Mouse (Mus musculus) stomach, embryonic 16.5 days (tissue): ENCODE data around the gene Arhgap44. TPM values are rescaled to one million over a fixed set of nuclear protein-coding genes. Genes with fewer than 3 reads are reported as not detected.

ENCODE experiments used
- ATAC-seq: fragments of 200-750 bp; cut with Nextera tagmentation; 2 replicates; pipeline ENCODE4 v1.8.0; 2017; ENCODE audit warnings: moderate number of reproducible peaks, moderate TSS enrichment; ENCODE audit not compliant: insufficient read depth, low FRiP score
- H3K27ac ChIP-seq: fragments of 300-500 bp; sonication (generic); 2 replicates; pipeline ENCODE4 v1.5.1; 2014; ENCODE audit warnings: low read length
- H3K27me3 ChIP-seq: fragments of 300-500 bp; sonication (generic); 2 replicates; pipeline ENCODE4 v1.6.1; 2014; ENCODE audit warnings: low read length, control low read depth, mixed read lengths; ENCODE audit not compliant: control insufficient read depth, insufficient read depth
- H3K36me3 ChIP-seq: fragments of 300-500 bp; sonication (generic); 2 replicates; pipeline ENCODE4 v1.6.1; 2014; ENCODE audit warnings: low read length; ENCODE audit not compliant: control insufficient read depth, insufficient read depth
- H3K4me1 ChIP-seq: fragments of 300-500 bp; sonication (generic); 2 replicates; pipeline ENCODE4 v1.6.1; 2014; ENCODE audit warnings: low read length, control low read depth, mixed read lengths; ENCODE audit not compliant: control insufficient read depth, insufficient read depth
- H3K4me2 ChIP-seq: fragments of 300-500 bp; sonication (generic); 2 replicates; pipeline ENCODE4 v1.6.1; 2014; ENCODE audit warnings: low read depth, low read length, mixed read lengths
- H3K4me3 ChIP-seq: fragments of 300-500 bp; sonication (generic); replicated peaks from 2 replicates; pipeline ENCODE4 v1.5.1; 2014; ENCODE audit warnings: mild to moderate bottlenecking, low read length
- H3K9ac ChIP-seq: fragments of 300-500 bp; sonication (generic); 2 replicates; pipeline ENCODE4 v1.6.1; 2014; ENCODE audit warnings: low read length
- H3K9me3 ChIP-seq: fragments of 300-500 bp; sonication (generic); replicated peaks from 2 replicates; pipeline ENCODE4 v1.6.1; 2016; ENCODE audit warnings: low read length, control low read depth; ENCODE audit not compliant: control insufficient read depth
- WGBS: fragments of 180-500 bp; shearing (Covaris S2); extraction: QIAGEN DNeasy Blood & Tissue Kit; methylation state at CpG from one replicate; pipeline ENCODE4 v1.1.7; 2014; 5-methylcytosine and 5-hydroxymethylcytosine counted together
- polyA plus RNA-seq: library from polyadenylated mRNA; unstranded; fragments of >200 nt; fragmentation: Nextera tagmentation; extraction: Ambion mirVana; gene quantifications from 2 replicates; pipeline ENCODE4 v1.2.1, GENCODE M21; 2015

Arhgap44 gene
- polyA plus RNA-seq, 1 experiment from 2014 or later: 5.9 TPM

DNA sequence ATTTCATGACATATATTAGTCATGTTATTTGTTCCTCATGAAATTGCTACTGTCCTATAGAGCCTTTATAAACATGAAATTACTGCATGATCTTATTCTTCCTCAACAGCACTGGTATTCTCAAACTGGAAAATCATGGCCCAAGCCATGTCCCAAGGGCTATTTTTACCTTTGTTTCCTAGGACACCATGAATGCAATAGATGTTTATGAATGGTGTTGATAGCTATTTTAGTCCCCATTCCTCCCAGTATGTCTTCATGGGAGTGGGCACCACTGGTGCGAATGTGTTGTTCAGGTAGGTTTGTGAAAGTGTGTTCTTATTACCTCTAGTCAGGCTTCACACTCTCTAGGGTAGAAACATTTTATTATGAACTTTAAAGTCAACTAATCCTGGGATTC, 22.4 kb upstream of the Arhgap44 start:
- Histone ChIP-seq H3K4me1 (no peaks in the 10 kb centered on the region), H3K27me3 (no peaks in the 10 kb centered on the region), H3K27ac (no peak overlapping the region), H3K4me2 (no peak overlapping the region), H3K4me3 (no peak overlapping the region), H3K36me3 (no peaks in the 10 kb centered on the region), H3K9ac (no peak overlapping the region), H3K9me3 (no peaks in the 10 kb centered on the region)
- no peak for ATAC-seq
- WGBS: 84% methylated on average over 1 of the region's 1 CpGs

DNA sequence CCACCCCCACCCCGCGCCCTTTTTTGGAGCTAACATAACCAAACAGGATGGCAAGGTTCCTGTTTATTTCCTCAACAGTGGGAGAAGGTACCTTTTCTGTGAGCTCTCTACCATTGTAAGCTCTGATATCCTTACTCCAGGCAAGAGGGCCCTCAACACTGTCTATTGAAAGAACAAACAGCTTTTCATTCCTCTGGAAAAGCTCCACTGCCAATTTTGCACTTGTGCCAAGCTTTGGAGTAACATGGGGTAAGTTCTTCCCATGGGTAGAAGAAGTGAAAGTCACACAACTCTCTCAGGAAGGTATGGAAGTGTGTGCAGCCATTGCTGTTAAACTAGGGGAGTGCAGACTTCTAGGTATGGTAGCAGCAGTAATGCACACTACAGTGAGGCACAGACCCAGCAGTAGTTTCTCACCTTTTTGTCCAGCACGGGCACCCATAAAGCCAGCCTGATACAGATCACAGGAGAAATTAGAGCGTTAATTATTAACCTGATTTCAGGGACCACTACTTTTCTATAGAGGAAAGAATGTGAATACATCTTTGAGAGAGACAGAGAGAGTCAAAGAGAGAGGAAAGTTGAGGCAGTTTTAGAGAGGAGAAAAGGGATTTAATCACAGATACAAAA, 7.5 kb upstream of the Arhgap44 start:
- WGBS: 79% methylated on average over 4 of the region's 4 CpGs
- ATAC-seq: no peak
- Histone ChIP-seq H3K36me3 (no peaks in the 10 kb centered on the region), H3K9ac (no peak overlapping the region), H3K4me2 (no peak overlapping the region), H3K27me3 (no peaks in the 10 kb centered on the region), H3K4me3 (no peak overlapping the region), H3K27ac (no peak overlapping the region), H3K4me1 (no peaks in the 10 kb centered on the region), H3K9me3 (no peaks in the 10 kb centered on the region)

DNA sequence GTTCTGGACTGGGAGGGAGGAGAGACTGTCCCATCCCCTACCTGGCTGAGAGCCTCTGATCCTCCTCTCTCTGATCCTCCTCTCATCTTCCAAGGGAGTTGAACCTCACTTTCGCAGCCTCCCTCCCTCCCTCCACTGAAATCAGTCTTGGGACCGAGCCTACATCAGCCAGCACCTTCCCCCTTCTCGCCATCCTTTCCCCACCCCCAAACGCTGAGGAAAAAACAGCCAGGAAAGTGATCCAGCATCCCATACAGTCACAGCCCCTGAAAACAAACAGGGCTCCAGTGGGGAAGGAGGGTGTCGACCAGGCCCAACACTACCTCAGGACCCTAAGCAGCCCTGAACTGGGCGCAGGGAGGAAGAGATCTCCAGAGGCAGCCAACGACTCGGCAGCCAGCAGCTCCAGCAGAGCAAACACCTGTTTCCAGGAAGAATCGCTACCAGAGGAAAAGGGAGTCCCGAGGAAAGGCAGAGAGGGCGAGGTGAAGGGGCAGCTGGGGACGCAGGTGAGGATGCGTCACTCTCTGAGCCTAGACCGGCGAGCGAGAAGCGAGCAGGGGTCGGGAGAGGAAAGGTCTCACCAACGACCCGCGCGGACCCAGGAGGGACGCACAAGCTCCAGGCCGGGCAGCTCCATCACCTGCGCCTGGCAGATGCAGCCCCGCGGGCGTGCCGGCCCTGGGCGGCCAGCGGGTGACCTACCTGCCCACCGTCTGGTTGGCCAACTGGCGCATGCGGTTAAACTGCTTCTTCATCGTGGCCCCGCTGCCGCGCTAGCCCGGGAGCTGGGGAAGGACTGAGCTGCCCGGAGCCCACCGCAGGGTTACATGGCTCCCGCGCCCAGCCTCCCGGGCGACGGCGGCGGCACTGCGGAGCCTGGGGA, 637 bp downstream of the Arhgap44 start:
- no peak overlapping the region; the same call in 1 of the 2 replicates for H3K27ac ChIP-seq
- H3K27me3 ChIP-seq: no peaks in the 10 kb centered on the region
- no peaks in the 10 kb centered on the region for H3K9me3 ChIP-seq
- no peaks in the 10 kb centered on the region for H3K36me3 ChIP-seq
- peak; percentile 71 for ATAC-seq
- H3K4me3 ChIP-seq: peak overlapping the region; percentile 88
- H3K9ac ChIP-seq: peak overlapping the region; percentile 90
- 0 out of 2 replicates have a peak, but pooled peaks cover 8% of the 10 kb centered on the region for H3K4me1 ChIP-seq
- peak overlapping the region; percentile 97 for H3K4me2 ChIP-seq
- 1% methylated on average over 49 of the region's 49 CpGs for WGBS

GRCm38 (mm10) chr11:65160991-65161880, 1.5 kb downstream of the Arhgap44 start:
- Histone ChIP-seq H3K9ac (no peak overlapping the region; the same call in 1 of the 2 replicates), H3K9me3 (no peaks in the 10 kb centered on the region), H3K4me3 (peak overlapping the region; percentile 88; the same call in 1 of the 2 replicates), H3K4me1 (0 out of 2 replicates have a peak, but pooled peaks cover 8% of the 10 kb centered on the region), H3K4me2 (peak overlapping the region; percentile 97), H3K36me3 (no peaks in the 10 kb centered on the region), H3K27me3 (no peaks in the 10 kb centered on the region), H3K27ac (no peak overlapping the region; the same call in 1 of the 2 replicates)
- 52% methylated on average over 7 of the region's 7 CpGs for WGBS
- peak; percentile 23; the same call in 1 of the 2 replicates for ATAC-seq

GRCm38 (mm10) chr11:65159791-65160190, 3.0 kb downstream of the Arhgap44 start, which contains the start of gene 1700086D15Rik:
1700086D15Rik (minus strand) TSS chr11:65159891.
- H3K4me2 ChIP-seq: no peak within 1 kb of the TSS
- no peak within 1 kb of the TSS for H3K4me3 ChIP-seq
- H3K36me3 ChIP-seq: no peaks in the 10 kb centered on the region
- ATAC-seq: no peak
- WGBS: 88% methylated on average over 5 of the region's 5 CpGs
- H3K4me1 ChIP-seq: 0 out of 2 replicates have a peak, but pooled peaks cover 8% of the 10 kb centered on the region
- H3K9me3 ChIP-seq: no peaks in the 10 kb centered on the region
- no peak within 1 kb of the TSS for H3K27ac ChIP-seq
- no peak within 1 kb of the TSS for H3K9ac ChIP-seq
- H3K27me3 ChIP-seq: no peaks in the 10 kb centered on the region

DNA sequence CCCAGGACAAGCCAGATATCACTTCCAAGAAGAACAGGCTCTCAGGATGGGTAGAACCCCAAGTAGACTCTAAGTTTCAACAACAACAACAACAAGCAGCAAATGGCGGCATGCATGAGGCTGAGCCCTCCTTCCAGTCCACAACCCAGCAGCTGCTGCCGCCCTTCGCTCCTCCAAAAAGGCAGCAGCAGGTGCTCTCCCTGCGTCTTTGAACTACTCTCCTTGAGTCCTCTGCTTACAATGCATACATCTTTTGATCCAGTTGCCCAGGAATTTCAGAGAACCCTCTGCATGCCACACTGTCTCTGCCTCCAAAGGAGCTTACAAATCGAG, 4.1 kb downstream of the Arhgap44 start:
- H3K4me1 ChIP-seq: 0 out of 2 replicates have a peak, but pooled peaks cover 8% of the 10 kb centered on the region
- no peak for ATAC-seq
- 95% methylated on average over 5 of the region's 5 CpGs for WGBS
- H3K9me3 ChIP-seq: no peaks in the 10 kb centered on the region
- H3K9ac ChIP-seq: no peak overlapping the region
- no peak overlapping the region for H3K27ac ChIP-seq
- no peaks in the 10 kb centered on the region for H3K27me3 ChIP-seq
- no peak overlapping the region for H3K4me2 ChIP-seq
- no peak overlapping the region for H3K4me3 ChIP-seq
- H3K36me3 ChIP-seq: no peaks in the 10 kb centered on the region

DNA sequence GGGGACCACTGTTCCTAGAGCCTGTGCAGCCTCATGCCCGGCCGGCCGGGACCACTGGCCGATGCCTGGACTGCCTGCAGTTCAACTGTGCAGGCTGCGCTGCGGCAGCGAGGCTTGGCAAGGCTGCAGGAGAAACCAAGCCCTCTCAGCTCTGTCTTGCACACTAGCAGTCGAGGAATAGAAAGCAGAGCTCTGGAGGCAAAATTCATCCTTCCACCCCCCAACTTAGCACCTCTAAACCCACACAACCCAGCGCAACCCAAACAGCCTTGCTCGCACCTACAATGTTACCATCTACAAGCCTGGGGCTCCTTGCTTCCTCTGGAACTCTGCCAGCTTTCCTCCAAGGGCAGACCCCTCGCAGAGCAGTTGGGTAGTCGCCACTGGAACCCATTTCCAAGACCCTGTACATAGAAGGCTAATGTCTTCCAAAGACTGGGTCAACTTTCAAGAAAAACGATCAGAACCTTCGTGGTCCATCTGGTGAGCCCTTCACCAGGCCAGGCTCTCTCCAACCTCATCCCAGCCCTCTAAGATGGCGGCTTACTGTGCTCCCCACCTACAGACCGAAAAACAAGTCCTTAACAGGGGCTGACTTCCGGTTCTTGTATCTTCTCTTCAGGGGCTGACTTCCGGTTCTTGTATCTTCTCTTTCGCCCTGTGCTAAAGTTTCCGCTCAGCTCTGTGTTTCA, 4.6 kb downstream of the Arhgap44 start:
- no peak overlapping the region for H3K9ac ChIP-seq
- H3K9me3 ChIP-seq: no peaks in the 10 kb centered on the region
- H3K4me3 ChIP-seq: no peak overlapping the region
- no peaks in the 10 kb centered on the region for H3K36me3 ChIP-seq
- H3K4me2 ChIP-seq: no peak overlapping the region
- 0 out of 2 replicates have a peak, but pooled peaks cover 8% of the 10 kb centered on the region for H3K4me1 ChIP-seq
- WGBS: 89% methylated on average over 20 of the region's 20 CpGs
- no peak overlapping the region for H3K27ac ChIP-seq
- no peaks in the 10 kb centered on the region for H3K27me3 ChIP-seq
- ATAC-seq: no peak

GRCm38 (mm10) chr11:65153006-65153405, 9.8 kb downstream of the Arhgap44 start:
- Histone ChIP-seq H3K27me3 (no peaks in the 10 kb centered on the region), H3K4me2 (no peak overlapping the region), H3K4me1 (0 out of 2 replicates have a peak, but pooled peaks cover 3% of the 10 kb centered on the region), H3K36me3 (no peaks in the 10 kb centered on the region), H3K9ac (no peak overlapping the region), H3K27ac (no peak overlapping the region), H3K9me3 (no peaks in the 10 kb centered on the region), H3K4me3 (no peak overlapping the region)
- WGBS: 84% methylated on average over 5 of the region's 5 CpGs
- no peak for ATAC-seq
